Mouse (Mus musculus): Measurements from ENCODE around the gene Taf1c. TPM values are rescaled to one million over a fixed set of nuclear protein-coding genes. Genes with fewer than 3 reads are reported as not detected.
A peak's percentile ranks its signal among the peaks of the same experiment; 100 is the strongest.

Gene Taf1c
- polyA plus RNA-seq, 1 experiment from 2014 or later = 14.1 TPM

DNA sequence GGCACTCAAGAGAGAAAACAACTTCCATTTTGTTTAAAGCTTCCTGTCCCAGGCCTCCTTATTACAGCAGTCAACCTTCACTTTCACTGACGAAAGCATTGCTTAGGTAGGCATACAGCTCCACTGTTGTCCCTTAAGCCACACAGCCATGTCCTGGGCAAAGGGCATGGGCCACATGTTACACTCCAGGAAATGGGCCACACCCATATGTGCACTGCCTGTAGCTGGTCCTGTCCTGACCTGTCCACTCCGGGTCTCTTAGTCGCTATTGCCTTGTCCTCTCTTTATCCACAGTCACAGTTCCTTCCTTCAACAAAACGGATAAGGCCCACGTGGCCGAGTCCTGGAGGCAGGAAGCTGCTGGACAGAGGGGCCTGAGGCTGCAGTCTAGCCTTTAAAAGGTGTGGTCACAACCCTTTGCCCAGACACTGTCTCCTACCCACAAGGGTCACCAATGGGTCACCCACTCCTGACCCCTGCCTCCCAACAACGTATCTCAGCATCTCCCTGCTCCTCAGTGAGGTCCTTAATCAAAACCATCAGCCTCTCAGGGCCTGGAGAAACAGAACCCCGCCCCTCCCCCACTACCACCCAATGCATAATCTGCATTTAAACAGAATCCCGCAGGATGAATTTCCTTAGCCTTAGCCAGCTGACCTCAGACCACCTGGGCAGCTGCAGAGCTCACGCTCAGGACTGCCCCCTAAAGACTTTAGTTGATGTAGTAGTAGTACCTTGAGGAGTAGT lies 22.8 kb upstream of the Taf1c start:
- DNase-seq (ENCODE audit: low spot score) (peak; percentile 30), ATAC-seq (ENCODE audit: insufficient read depth, low FRiP score, low TSS enrichment) (no peak)
- no peaks in the 10 kb centered on the region for H3K9me3 ChIP-seq (ENCODE audit: control insufficient read depth, low read length)
- no peak overlapping the region for H3K4me2 ChIP-seq (ENCODE audit: low read depth)
- H3K4me3 ChIP-seq (ENCODE audit: low read depth, low read length) = no peak overlapping the region
- no peaks in the 10 kb centered on the region for H3K36me3 ChIP-seq (ENCODE audit: control insufficient read depth, insufficient read depth, low read length)
- H3K4me1 ChIP-seq (ENCODE audit: control insufficient read depth, insufficient read depth, low read length) = 0 out of 2 replicates have a peak, but pooled peaks cover 9% of the 10 kb centered on the region
- H3K27ac ChIP-seq (ENCODE audit: low read depth, low read length) = no peak overlapping the region
- 42% methylated on average over 10 of the region's 10 CpGs for whole genome bisulfite sequencing
- 0 out of 2 replicates have a peak, but pooled peaks cover under 1% of the 10 kb centered on the region for H3K27me3 ChIP-seq (ENCODE audit: control insufficient read depth, insufficient read depth, low read length)
- H3K9ac ChIP-seq (ENCODE audit: low read length) = no peak overlapping the region

DNA sequence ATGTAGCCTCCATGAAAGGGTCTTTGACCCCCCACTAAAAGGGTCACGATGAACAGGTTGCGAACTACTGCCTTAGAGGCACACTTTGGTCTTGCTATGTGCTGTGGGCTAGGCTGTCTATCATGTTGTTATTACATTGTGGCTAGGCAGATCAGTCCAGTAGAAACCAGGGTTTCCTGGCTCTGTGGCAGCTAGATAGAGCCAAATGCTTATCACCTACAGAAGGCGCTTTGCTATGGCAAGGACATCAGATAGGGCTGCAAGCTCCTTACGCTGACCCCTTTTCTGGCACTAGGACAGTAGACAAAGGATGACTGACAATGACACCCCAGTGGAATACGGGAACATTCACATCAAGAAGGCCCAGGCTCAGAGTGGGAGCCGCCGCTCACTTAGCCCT lies 22.2 kb upstream of the Taf1c start:
- no peak overlapping the region for H3K27ac ChIP-seq (ENCODE audit: low read depth, low read length)
- H3K36me3 ChIP-seq (ENCODE audit: control insufficient read depth, insufficient read depth, low read length) = no peaks in the 10 kb centered on the region
- ATAC-seq (ENCODE audit: insufficient read depth, low FRiP score, low TSS enrichment) (no peak), DNase-seq (ENCODE audit: low spot score) (no peak)
- H3K4me1 ChIP-seq (ENCODE audit: control insufficient read depth, insufficient read depth, low read length) = 0 out of 2 replicates have a peak, but pooled peaks cover 9% of the 10 kb centered on the region
- no peak overlapping the region for H3K9ac ChIP-seq (ENCODE audit: low read length)
- whole genome bisulfite sequencing = 86% methylated on average over 7 of the region's 7 CpGs
- H3K4me3 ChIP-seq (ENCODE audit: low read depth, low read length) = no peak overlapping the region
- no peaks in the 10 kb centered on the region for H3K27me3 ChIP-seq (ENCODE audit: control insufficient read depth, insufficient read depth, low read length)
- H3K9me3 ChIP-seq (ENCODE audit: control insufficient read depth, low read length) = no peaks in the 10 kb centered on the region
- H3K4me2 ChIP-seq (ENCODE audit: low read depth) = no peak overlapping the region

DNA sequence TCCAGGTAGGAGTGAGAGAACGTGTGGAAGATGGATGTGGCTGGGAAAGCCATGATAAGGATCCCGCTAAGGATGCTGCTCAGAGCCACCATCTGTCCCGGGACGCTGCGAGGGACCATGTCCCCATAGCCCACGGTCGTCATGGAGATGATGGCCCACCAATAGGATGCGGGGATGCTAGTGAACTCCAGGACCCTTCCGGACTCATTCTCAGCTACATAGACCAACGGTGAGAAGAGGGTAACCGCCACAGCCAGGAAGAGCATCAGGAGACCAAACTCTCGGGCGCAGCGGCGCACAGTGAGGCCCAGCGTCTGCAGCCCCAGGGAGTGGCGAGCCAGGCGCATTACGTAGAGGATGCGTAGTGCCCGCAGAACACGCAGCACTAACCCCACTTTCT lies 20.8 kb upstream of the Taf1c start:
- no peak overlapping the region for H3K27ac ChIP-seq (ENCODE audit: low read depth, low read length)
- no peak overlapping the region for H3K9ac ChIP-seq (ENCODE audit: low read length)
- H3K9me3 ChIP-seq (ENCODE audit: control insufficient read depth, low read length) = no peaks in the 10 kb centered on the region
- H3K4me1 ChIP-seq (ENCODE audit: control insufficient read depth, insufficient read depth, low read length) = 0 out of 2 replicates have a peak, but pooled peaks cover 1% of the 10 kb centered on the region
- 76% methylated on average over 22 of the region's 22 CpGs for WGBS
- no peak overlapping the region for H3K4me2 ChIP-seq (ENCODE audit: low read depth)
- no peak for DNase-seq (ENCODE audit: low spot score)
- no peak for ATAC-seq (ENCODE audit: insufficient read depth, low FRiP score, low TSS enrichment)
- no peak overlapping the region for H3K4me3 ChIP-seq (ENCODE audit: low read depth, low read length)
- no peaks in the 10 kb centered on the region for H3K27me3 ChIP-seq (ENCODE audit: control insufficient read depth, insufficient read depth, low read length)
- no peaks in the 10 kb centered on the region for H3K36me3 ChIP-seq (ENCODE audit: control insufficient read depth, insufficient read depth, low read length)

DNA sequence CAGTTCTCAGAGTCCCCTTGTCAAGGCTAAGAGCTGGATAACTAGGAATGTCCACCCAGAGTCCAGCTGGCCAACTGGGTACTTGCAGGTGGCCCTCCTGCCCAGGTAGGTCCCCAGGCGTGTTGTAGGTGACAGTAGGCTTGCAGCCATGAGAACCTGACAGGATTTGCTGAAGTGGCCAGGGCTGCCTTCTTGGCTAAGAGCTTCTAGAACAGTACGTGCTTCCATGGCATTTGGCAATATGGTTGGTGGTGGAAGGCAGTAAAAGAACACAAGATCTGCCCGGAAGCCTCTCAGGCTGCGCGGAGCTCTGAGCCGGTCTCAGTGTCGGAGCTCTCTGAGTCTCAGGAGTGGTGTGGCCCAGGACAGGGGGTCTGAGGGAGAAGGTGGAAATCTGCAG lies 19.9 kb upstream of the Taf1c start:
- no peaks in the 10 kb centered on the region for H3K4me1 ChIP-seq (ENCODE audit: control insufficient read depth, insufficient read depth, low read length)
- no peak for ATAC-seq (ENCODE audit: insufficient read depth, low FRiP score, low TSS enrichment)
- H3K4me3 ChIP-seq (ENCODE audit: low read depth, low read length) = no peak overlapping the region
- no peak overlapping the region for H3K9ac ChIP-seq (ENCODE audit: low read length)
- DNase-seq (ENCODE audit: low spot score) = no peak
- H3K27me3 ChIP-seq (ENCODE audit: control insufficient read depth, insufficient read depth, low read length) = no peaks in the 10 kb centered on the region
- no peak overlapping the region for H3K4me2 ChIP-seq (ENCODE audit: low read depth)
- WGBS = 87% methylated on average over 7 of the region's 7 CpGs
- H3K27ac ChIP-seq (ENCODE audit: low read depth, low read length) = no peak overlapping the region
- H3K36me3 ChIP-seq (ENCODE audit: control insufficient read depth, insufficient read depth, low read length) = no peaks in the 10 kb centered on the region
- no peaks in the 10 kb centered on the region for H3K9me3 ChIP-seq (ENCODE audit: control insufficient read depth, low read length)

DNA sequence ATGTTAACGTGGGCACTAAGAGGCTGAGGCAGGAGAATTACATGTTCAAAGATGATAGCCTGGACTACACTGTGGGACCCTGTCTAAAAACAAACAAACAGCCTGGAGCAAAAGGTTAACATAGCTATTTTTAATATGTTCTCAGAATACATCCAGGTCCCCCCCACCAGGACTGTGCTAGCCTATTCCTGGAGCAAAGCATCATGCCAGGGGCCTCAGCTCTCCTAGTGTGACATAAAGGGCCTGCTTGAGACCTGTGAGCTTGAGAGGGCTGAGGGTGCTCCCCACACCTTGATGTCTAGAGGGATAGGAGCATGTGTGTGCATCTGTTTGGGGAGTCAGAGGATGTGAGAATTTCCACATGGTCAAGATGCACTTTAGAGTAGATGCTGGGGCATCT lies 18.7 kb upstream of the Taf1c start:
- 82% methylated on average over 1 of the region's 1 CpGs for WGBS
- ATAC-seq (ENCODE audit: insufficient read depth, low FRiP score, low TSS enrichment) = no peak

DNA sequence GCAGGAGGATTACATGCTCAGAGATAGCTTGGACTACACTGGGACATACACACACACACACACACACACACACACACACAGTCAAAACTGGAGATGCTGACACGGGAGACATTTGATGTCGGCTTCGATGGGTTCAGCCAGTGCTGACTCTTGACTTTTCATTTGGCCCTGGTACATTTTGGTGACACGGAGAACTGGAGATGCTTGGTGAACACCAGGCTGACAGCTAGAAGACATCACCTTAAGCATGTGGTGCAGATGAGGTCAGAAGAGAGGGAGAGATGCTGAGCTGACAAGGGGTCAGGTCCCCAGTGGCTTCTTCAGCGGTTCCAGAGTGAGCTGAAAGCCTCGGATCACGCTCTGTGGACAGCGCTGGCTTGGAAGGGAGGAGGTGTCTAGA lies 18.0 kb upstream of the Taf1c start:
- Histone ChIP-seq H3K9ac (ENCODE audit: low read length) (no peak overlapping the region), H3K27me3 (ENCODE audit: control insufficient read depth, insufficient read depth, low read length) (no peaks in the 10 kb centered on the region), H3K36me3 (ENCODE audit: control insufficient read depth, insufficient read depth, low read length) (no peaks in the 10 kb centered on the region), H3K4me1 (ENCODE audit: control insufficient read depth, insufficient read depth, low read length) (no peaks in the 10 kb centered on the region), H3K4me2 (ENCODE audit: low read depth) (no peak overlapping the region), H3K27ac (ENCODE audit: low read depth, low read length) (no peak overlapping the region), H3K4me3 (ENCODE audit: low read depth, low read length) (no peak overlapping the region), H3K9me3 (ENCODE audit: control insufficient read depth, low read length) (no peaks in the 10 kb centered on the region)
- ATAC-seq (ENCODE audit: insufficient read depth, low FRiP score, low TSS enrichment) = no peak
- no peak for DNase-seq (ENCODE audit: low spot score)
- WGBS = 89% methylated on average over 8 of the region's 8 CpGs

More for the DNA sequence above, 18.7 kb upstream of the Taf1c start:
- Histone ChIP-seq H3K4me1 (ENCODE audit: control insufficient read depth, insufficient read depth, low read length) (no peaks in the 10 kb centered on the region), H3K27ac (ENCODE audit: low read depth, low read length) (no peak overlapping the region), H3K9me3 (ENCODE audit: control insufficient read depth, low read length) (no peaks in the 10 kb centered on the region), H3K4me2 (ENCODE audit: low read depth) (no peak overlapping the region), H3K4me3 (ENCODE audit: low read depth, low read length) (no peak overlapping the region), H3K36me3 (ENCODE audit: control insufficient read depth, insufficient read depth, low read length) (no peaks in the 10 kb centered on the region), H3K27me3 (ENCODE audit: control insufficient read depth, insufficient read depth, low read length) (no peaks in the 10 kb centered on the region), H3K9ac (ENCODE audit: low read length) (no peak overlapping the region)
- DNase-seq (ENCODE audit: low spot score) = no peak

DNA sequence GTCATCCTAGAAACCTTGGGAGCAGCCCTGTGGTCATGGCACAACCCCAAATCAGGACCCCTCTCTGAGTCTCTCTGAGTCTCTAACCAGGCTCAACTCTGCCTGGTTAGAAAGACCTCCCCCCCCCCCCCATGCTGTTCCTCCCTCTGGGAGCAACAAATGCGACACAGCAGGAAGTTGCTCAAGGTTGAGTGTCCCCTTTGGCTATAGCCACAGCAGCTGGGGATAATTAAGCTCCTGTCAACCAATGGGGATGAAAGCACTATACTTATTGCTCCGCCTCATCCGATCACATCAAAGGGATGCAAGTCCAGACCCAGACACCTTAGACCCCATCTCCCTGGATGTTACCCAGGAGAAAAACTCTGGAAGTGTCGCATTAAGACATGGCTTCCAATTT lies 17.5 kb upstream of the Taf1c start:
- Histone ChIP-seq H3K27me3 (ENCODE audit: control insufficient read depth, insufficient read depth, low read length) (no peaks in the 10 kb centered on the region), H3K27ac (ENCODE audit: low read depth, low read length) (no peak overlapping the region), H3K4me2 (ENCODE audit: low read depth) (no peak overlapping the region), H3K9ac (ENCODE audit: low read length) (no peak overlapping the region), H3K4me3 (ENCODE audit: low read depth, low read length) (no peak overlapping the region), H3K4me1 (ENCODE audit: control insufficient read depth, insufficient read depth, low read length) (no peaks in the 10 kb centered on the region), H3K36me3 (ENCODE audit: control insufficient read depth, insufficient read depth, low read length) (no peaks in the 10 kb centered on the region), H3K9me3 (ENCODE audit: control insufficient read depth, low read length) (no peaks in the 10 kb centered on the region)
- no peak for DNase-seq (ENCODE audit: low spot score)
- ATAC-seq (ENCODE audit: insufficient read depth, low FRiP score, low TSS enrichment) = no peak
- WGBS = 68% methylated on average over 4 of the region's 4 CpGs

DNA sequence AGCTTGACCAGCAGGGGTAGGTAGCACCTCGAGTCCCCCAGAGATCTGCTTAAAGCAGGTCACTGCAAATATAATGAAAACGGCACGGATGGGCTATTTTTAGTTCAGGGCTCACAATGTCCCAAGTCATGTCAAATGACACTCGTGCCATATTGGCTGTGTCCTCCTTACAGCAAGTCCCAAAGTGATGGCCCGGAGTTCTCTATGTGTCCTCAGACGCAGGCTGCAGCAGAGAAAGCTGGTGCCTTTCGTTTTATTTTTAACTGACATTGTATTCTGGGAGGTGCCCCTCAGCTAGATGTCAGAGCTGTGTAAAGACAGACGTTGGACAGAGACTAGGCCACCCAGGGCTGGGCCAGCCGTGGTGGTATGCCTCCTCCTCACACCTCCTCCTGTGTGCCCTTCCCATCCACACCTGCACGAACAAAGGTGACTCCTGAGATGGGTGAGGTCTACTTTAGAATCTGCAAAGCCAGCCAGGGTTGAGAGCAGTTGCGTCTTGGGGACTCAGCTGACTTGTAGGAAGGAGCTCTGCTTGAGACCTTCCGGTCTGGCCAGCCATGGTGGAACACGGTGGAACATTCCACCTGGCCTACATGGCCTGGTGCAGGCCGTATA lies 15.9 kb upstream of the Taf1c start:
- Histone ChIP-seq H3K9me3 (ENCODE audit: control insufficient read depth, low read length) (no peaks in the 10 kb centered on the region), H3K36me3 (ENCODE audit: control insufficient read depth, insufficient read depth, low read length) (no peaks in the 10 kb centered on the region)
- DNase-seq (ENCODE audit: low spot score) = no peak

More for the DNA sequence above, 15.9 kb upstream of the Taf1c start:
- Histone ChIP-seq H3K9ac (ENCODE audit: low read length) (no peak overlapping the region), H3K4me1 (ENCODE audit: control insufficient read depth, insufficient read depth, low read length) (no peaks in the 10 kb centered on the region), H3K27me3 (ENCODE audit: control insufficient read depth, insufficient read depth, low read length) (no peaks in the 10 kb centered on the region), H3K4me2 (ENCODE audit: low read depth) (no peak overlapping the region), H3K4me3 (ENCODE audit: low read depth, low read length) (no peak overlapping the region), H3K27ac (ENCODE audit: low read depth, low read length) (no peak overlapping the region)
- ATAC-seq (ENCODE audit: insufficient read depth, low FRiP score, low TSS enrichment) = no peak
- 88% methylated on average over 14 of the region's 14 CpGs for WGBS

Measured in neural tube, embryonic 11.5 days (tissue).